Mouse (Mus musculus) liver, embryonic 15.5 days (tissue): ENCODE data around the gene Racgap1. TPM values are rescaled to one million over a fixed set of nuclear protein-coding genes. Genes with fewer than 3 reads are reported as not detected.

ENCODE experiments used
- ATAC-seq: fragments of 200-750 bp; cut with Nextera tagmentation; 2 replicates; pipeline ENCODE4 v1.8.0; 2017; ENCODE audit warnings: moderate number of reproducible peaks, mild to moderate bottlenecking, moderate library complexity; ENCODE audit not compliant: insufficient read depth
- H3K27ac ChIP-seq: fragments of 300-500 bp; sonication (generic); replicated peaks from 2 replicates; pipeline ENCODE4 v1.5.1; 2015; ENCODE audit warnings: mild to moderate bottlenecking, inconsistent platforms
- H3K27me3 ChIP-seq: fragments of 300-500 bp; sonication (generic); 2 replicates; pipeline ENCODE4 v1.6.1; 2015; ENCODE audit warnings: mild to moderate bottlenecking, inconsistent platforms
- H3K36me3 ChIP-seq: fragments of 300-500 bp; sonication (generic); replicated peaks from 2 replicates; pipeline ENCODE4 v1.6.1; 2015; ENCODE audit warnings: moderate library complexity, mild to moderate bottlenecking, inconsistent platforms
- H3K4me1 ChIP-seq: fragments of 300-500 bp; sonication (generic); replicated peaks from 2 replicates; pipeline ENCODE4 v1.6.1; 2015; ENCODE audit warnings: inconsistent platforms
- H3K4me2 ChIP-seq: fragments of 300-500 bp; sonication (generic); 2 replicates; pipeline ENCODE4 v1.6.1; 2015; ENCODE audit warnings: moderate library complexity, mild to moderate bottlenecking, inconsistent platforms
- H3K4me3 ChIP-seq: fragments of 300-500 bp; sonication (generic); replicated peaks from 2 replicates; pipeline ENCODE4 v1.5.1; 2015; ENCODE audit warnings: mild to moderate bottlenecking, inconsistent platforms
- H3K9ac ChIP-seq: fragments of 300-500 bp; sonication (generic); 2 replicates; pipeline ENCODE4 v1.6.1; 2015; ENCODE audit warnings: moderate library complexity, mild to moderate bottlenecking, inconsistent platforms
- H3K9me3 ChIP-seq: fragments of 300-500 bp; sonication (generic); replicated peaks from 2 replicates; pipeline ENCODE4 v1.6.1; 2016; ENCODE audit warnings: inconsistent platforms
- WGBS: fragments of 180-500 bp; shearing (Covaris S2); methylation state at CpG from one replicate; pipeline ENCODE4 v1.1.7; 2015; ENCODE audit warnings: mixed read lengths; ENCODE audit not compliant: insufficient replicate concordance; 5-methylcytosine and 5-hydroxymethylcytosine counted together
- polyA plus RNA-seq: library from polyadenylated mRNA; unstranded; fragments of >200 nt; fragmentation: Nextera tagmentation; extraction: Ambion mirVana; gene quantifications from 2 replicates; pipeline ENCODE4 v1.2.1, GENCODE M21; 2015

Gene Racgap1
- polyA plus RNA-seq, 1 experiment from 2014 or later: 66.2 TPM

- H3K36me3 ChIP-seq: no peaks in the 10 kb centered on the region
- H3K4me3 ChIP-seq: no peak overlapping the region
- peaks cover 71% of the 10 kb centered on the region for H3K27me3 ChIP-seq
- no peak for ATAC-seq
- no peak overlapping the region for H3K27ac ChIP-seq
- no peak overlapping the region for H3K9ac ChIP-seq
- H3K4me2 ChIP-seq: no peak overlapping the region
- WGBS: 8% methylated on average over 13 of the region's 13 CpGs
- H3K4me1 ChIP-seq: peaks cover 4% of the 10 kb centered on the region; the same call in 1 of the 2 replicates
- no peaks in the 10 kb centered on the region for H3K9me3 ChIP-seq
Observed at GRCm38 (mm10) chr15:99678063-99678800, 26.8 kb upstream of the Racgap1 start.

DNA sequence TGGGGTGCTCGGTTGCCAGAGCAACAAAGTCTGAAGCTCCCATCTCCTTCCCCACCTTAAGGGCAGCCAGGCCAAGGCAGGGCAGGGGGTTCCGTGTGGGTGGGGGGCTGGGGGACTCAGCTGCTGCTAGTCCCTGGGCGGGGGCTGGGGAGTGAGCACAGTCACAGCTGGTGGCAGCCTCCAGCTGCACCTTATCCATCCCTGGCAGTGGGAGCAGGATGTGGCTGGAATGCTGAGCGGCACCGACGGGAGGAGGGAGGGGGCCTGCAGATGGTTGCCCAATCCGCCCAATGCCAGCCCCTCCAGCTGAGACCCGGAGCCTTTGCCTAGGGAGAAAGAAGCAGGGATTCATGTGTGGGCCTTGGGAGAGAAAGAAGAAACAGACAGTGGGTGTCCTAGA lies 25.6 kb upstream of the Racgap1 start:
- H3K9ac ChIP-seq: no peak overlapping the region
- ATAC-seq: no peak
- H3K27me3 ChIP-seq: peaks cover 82% of the 10 kb centered on the region
- no peaks in the 10 kb centered on the region for H3K9me3 ChIP-seq
- H3K36me3 ChIP-seq: no peaks in the 10 kb centered on the region
- no peak overlapping the region for H3K4me2 ChIP-seq
- peaks cover 4% of the 10 kb centered on the region; the same call in 1 of the 2 replicates for H3K4me1 ChIP-seq
- 48% methylated on average over 8 of the region's 8 CpGs for WGBS
- H3K4me3 ChIP-seq: no peak overlapping the region
- no peak overlapping the region for H3K27ac ChIP-seq

DNA sequence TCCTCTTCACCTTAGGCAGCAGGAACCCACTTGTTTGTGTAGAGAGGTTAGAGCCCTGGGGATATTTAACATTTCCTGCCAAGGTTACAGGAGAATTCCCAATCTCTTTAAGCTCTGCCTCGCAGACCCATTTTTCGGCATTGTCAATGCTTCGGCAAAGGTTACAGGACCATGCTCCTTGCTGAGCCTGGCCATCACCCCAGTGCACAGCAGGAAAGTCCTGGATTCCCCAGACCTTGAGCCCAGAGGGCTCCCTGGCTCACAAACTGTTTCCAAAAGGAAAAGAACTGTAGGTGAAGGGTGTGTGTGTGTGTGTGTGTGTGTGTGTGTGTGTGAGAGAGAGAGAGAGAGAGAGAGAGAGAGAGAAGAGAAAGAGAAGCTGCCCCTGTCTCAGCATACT lies 23.4 kb upstream of the Racgap1 start:
- 64% methylated on average over 3 of the region's 3 CpGs for WGBS
- Histone ChIP-seq H3K4me3 (no peak overlapping the region), H3K9ac (no peak overlapping the region), H3K27me3 (peaks cover 93% of the 10 kb centered on the region), H3K36me3 (no peaks in the 10 kb centered on the region), H3K4me1 (peaks cover 13% of the 10 kb centered on the region), H3K4me2 (no peak overlapping the region), H3K27ac (no peak overlapping the region), H3K9me3 (no peaks in the 10 kb centered on the region)
- ATAC-seq: no peak

GRCm38 (mm10) chr15:99671783-99672182 lies 20.3 kb upstream of the Racgap1 start:
- no peak overlapping the region for H3K4me3 ChIP-seq
- WGBS: 54% methylated on average over 14 of the region's 14 CpGs

DNA sequence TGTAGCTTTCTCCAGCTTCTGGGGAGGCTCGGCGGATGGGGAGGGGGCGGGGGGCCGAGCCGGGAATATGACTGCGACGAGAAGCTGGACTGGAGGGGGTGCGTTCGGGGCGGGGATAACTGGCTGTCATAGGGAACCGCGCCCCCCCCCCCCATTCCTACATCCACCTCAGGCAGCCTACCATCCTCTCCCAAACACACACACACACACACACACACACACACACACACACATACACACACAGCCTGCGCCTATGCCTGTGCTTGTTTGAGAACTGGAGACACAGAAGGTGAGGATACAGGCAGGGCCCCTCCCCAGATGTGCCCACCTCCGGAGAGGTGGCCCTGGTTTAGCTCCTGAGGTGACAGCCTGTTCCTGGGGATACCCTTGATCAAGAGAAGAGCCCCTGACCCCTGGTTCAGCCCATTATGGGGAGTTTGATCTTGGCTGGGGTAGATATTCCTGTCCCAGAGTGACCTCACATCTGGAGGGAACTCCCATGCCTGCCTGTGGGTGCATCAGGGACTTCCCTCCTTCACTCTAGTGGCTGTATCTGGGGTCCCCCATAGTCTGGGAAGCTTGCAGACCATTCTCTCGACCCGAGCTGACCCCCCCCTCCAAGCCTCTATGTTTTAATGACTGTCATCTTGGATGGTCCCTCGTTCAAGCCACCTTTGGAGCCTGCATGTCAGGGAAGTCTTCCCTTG lies 19.7 kb upstream of the Racgap1 start:
- Histone ChIP-seq H3K36me3 (no peaks in the 10 kb centered on the region), H3K27ac (no peak overlapping the region), H3K27me3 (peaks cover 100% of the 10 kb centered on the region), H3K9me3 (no peaks in the 10 kb centered on the region), H3K4me3 (peak overlapping the region; percentile 46), H3K4me1 (peaks cover 13% of the 10 kb centered on the region), H3K4me2 (peak overlapping the region; percentile 67), H3K9ac (no peak overlapping the region)
- ATAC-seq: no peak
- WGBS: 9% methylated on average over 8 of the region's 17 CpGs

More at GRCm38 (mm10) chr15:99671783-99672182, 20.3 kb upstream of the Racgap1 start:
- Histone ChIP-seq H3K9me3 (no peaks in the 10 kb centered on the region), H3K27ac (no peak overlapping the region), H3K4me1 (peaks cover 13% of the 10 kb centered on the region), H3K4me2 (no peak overlapping the region), H3K27me3 (peaks cover 99% of the 10 kb centered on the region), H3K36me3 (no peaks in the 10 kb centered on the region), H3K9ac (no peak overlapping the region)
- no peak for ATAC-seq

- ATAC-seq: peak; percentile 55
- peak within 1 kb of the TSS; percentile 46 for H3K4me3 ChIP-seq
- H3K27me3 ChIP-seq: peaks cover 100% of the 10 kb centered on the region
- H3K9me3 ChIP-seq: no peaks in the 10 kb centered on the region
- H3K9ac ChIP-seq: no peak within 1 kb of the TSS
- H3K4me2 ChIP-seq: peak within 1 kb of the TSS; percentile 67
- WGBS: 1% methylated on average over 71 of the region's 74 CpGs
- H3K4me1 ChIP-seq: peaks cover 21% of the 10 kb centered on the region
- no peaks in the 10 kb centered on the region for H3K36me3 ChIP-seq
- H3K27ac ChIP-seq: no peak within 1 kb of the TSS
Observed at GRCm38 (mm10) chr15:99670154-99670821, 18.8 kb upstream of the Racgap1 start, which contains the start of gene Asic1. Gene Asic1 (plus strand): TSS chr15:99670368.

GRCm38 (mm10) chr15:99669392-99669791 lies 17.9 kb upstream of the Racgap1 start:
- no peaks in the 10 kb centered on the region for H3K9me3 ChIP-seq
- no peak overlapping the region for H3K27ac ChIP-seq
- no peaks in the 10 kb centered on the region for H3K36me3 ChIP-seq
- H3K4me3 ChIP-seq: no peak overlapping the region
- peaks cover 30% of the 10 kb centered on the region for H3K4me1 ChIP-seq
- no peak overlapping the region for H3K9ac ChIP-seq
- no peak for ATAC-seq
- H3K27me3 ChIP-seq: peaks cover 100% of the 10 kb centered on the region
- WGBS: 0% methylated on average over 1 of the region's 1 CpGs
- no peak overlapping the region for H3K4me2 ChIP-seq

DNA sequence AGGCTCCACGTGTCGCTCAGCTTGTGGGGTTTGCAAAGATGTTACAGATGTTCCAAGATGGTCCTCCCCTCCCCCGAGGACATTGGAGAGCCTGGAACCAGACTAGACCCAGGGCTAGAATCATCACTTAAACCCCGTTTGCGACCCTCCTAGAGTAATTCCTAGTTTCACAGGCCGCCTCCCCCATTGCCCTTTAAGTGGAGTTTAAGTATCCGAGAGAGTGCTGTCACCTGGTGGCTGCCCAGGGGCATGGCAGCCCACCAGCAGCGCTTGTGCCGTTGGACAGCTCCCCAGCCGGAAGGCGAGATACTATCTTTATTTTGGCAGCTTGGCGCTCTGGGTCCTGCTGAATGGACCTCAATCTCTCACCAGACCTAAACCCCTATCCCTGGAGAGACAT lies 17.4 kb upstream of the Racgap1 start:
- H3K9ac ChIP-seq: no peak overlapping the region
- no peak for ATAC-seq
- H3K9me3 ChIP-seq: no peaks in the 10 kb centered on the region
- no peak overlapping the region for H3K4me3 ChIP-seq
- WGBS: 3% methylated on average over 12 of the region's 12 CpGs
- no peaks in the 10 kb centered on the region for H3K36me3 ChIP-seq
- H3K27ac ChIP-seq: no peak overlapping the region
- H3K4me1 ChIP-seq: peaks cover 35% of the 10 kb centered on the region
- H3K27me3 ChIP-seq: peaks cover 100% of the 10 kb centered on the region
- no peak overlapping the region for H3K4me2 ChIP-seq

DNA sequence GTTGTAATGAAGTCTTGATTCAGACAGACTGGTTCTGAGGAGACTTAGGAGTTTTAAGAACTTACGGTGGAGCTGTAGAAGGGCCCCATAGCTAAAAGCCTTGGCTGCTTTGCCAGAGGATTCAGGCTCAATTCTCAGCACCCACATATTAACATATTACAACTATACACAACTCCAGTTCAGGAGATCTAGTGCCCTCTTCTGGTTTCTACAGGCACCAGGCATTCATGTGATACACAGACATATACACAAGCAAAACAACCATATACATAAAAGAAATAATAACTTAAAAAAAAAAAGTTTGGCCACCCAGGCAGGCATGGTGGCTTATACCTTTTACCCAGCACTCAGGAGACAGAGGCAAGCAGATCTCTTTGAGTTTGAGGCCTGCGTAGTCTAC lies 16.1 kb upstream of the Racgap1 start:
- H3K27ac ChIP-seq: no peak overlapping the region
- no peak overlapping the region for H3K4me3 ChIP-seq
- no peak overlapping the region for H3K9ac ChIP-seq
- peaks cover 40% of the 10 kb centered on the region for H3K4me1 ChIP-seq
- H3K4me2 ChIP-seq: no peak overlapping the region
- H3K36me3 ChIP-seq: no peaks in the 10 kb centered on the region
- no peak for ATAC-seq
- H3K27me3 ChIP-seq: peaks cover 97% of the 10 kb centered on the region
- WGBS: 90% methylated on average over 2 of the region's 2 CpGs
- H3K9me3 ChIP-seq: no peaks in the 10 kb centered on the region

DNA sequence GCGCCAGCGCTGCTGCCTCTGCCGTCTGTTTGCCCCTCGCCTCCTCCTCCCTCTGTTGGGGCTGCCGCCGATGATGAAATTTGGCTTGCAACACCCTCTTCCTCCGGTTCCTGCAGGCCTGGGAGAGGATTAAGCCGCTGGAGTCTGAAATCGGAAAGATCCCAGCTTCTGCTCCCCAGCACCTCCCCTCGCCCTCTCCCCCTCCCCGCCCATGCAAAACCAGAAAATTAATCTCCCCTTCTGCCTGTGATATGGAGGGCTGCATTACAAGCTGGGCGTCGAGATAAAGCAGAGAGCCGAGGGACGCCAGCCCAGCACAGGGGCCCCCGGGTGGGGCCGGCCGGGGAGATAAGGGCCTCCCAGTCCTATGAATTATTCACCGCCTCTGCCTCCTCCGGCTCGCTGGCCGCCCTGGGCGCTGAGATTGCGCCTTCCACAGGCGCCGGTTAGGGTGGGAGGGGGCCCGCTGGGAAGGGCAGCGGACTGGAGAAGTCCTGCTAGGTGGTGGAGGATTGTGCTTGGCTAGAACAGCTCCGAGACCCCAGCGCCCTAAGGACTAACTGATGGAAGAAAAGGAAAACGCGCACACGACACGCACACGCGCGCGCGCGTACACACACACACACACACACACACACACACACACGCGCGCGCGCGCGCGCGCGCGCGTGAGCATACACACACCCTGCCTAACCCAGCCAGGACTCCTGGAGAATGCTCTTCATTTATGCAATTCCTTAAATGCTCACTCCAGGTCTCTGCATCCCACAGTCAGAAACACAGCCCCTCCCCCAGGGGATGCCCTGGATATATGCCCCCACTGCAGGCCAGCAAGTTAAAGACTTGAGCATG lies 13.4 kb upstream of the Racgap1 start:
- Histone ChIP-seq H3K4me3 (peak overlapping the region; percentile 48), H3K36me3 (no peaks in the 10 kb centered on the region), H3K9ac (peak overlapping the region; percentile 6; the same call in 1 of the 2 replicates), H3K4me1 (peaks cover 41% of the 10 kb centered on the region), H3K4me2 (peak overlapping the region; percentile 75), H3K27ac (0 out of 2 replicates have a peak overlapping the region, but pooled peaks have one; percentile 41), H3K27me3 (peaks cover 97% of the 10 kb centered on the region), H3K9me3 (no peaks in the 10 kb centered on the region)
- WGBS: 1% methylated on average over 52 of the region's 52 CpGs
- peak; percentile 97 for ATAC-seq
